Mouse (Mus musculus): ENCODE measurements around the gene Mrps12.

GRCm38 (mm10) chr7:28767462-28767965 lies 25.9 kb upstream of the Mrps12 start, which contains the start of gene Nfkbib:
- TF ChIP-seq CTCF (IDR thresholded peaks at IDR 0.05; ENCODE audit: insufficient read depth, low read length): no peak
- no peak for TF ChIP-seq POLR2A (IDR thresholded peaks at IDR 0.05; ENCODE audit: borderline replicate concordance, extremely low read depth, low read depth, low read length)
